Mouse (Mus musculus) kidney, postnatal 10 days (tissue): ENCODE data around the gene Aatf.
"Not testable (repeated sequence)": the region's sequence is repeated elsewhere in the genome, so short reads cannot be mapped to it uniquely, and the experiment has no call there.

Experiments
- DNase-seq: peaks from one replicate; pipeline ENCODE4 v3.0.0; 2021; ENCODE audit warnings: mixed read lengths

The Aatf gene

DNA sequence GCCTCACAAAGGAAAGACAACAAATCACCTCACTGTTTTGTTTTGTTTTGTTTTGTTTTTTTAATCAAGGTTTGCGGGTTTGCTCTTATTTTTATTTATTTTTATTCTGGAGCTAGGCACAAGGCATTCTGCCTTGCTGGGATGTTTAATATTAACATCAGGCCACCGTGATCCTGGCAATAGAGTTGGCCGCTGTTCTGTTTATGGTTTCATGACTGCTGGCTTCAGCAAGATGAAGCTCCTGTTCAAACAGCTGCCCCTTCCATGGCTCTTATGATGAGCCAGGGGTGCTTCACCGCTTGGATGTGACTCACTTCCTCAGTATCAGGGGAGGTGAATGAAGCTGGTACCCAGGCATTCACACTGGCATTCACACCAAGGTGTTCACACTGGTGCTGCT is 83.0 kb downstream of the Aatf start:
- no peak for DNase-seq

DNA sequence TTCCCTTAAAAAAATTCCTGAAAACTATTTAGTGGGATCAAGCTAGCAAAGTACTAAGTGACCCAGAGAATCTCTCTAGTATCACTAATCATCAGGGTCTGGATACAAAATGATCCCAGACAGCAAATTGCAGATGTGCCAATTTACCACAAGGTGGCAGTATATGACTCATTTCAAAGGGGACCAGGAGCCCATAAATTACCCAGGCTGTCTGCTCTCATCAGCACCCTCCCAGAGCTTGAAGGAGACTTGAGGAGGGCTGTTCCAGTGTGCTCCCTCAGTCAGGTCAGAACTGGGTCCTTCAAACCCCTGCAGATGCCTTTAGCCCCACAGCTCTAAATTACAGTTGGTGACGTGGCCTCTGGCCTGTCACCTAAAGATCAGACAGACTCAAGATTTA is 83.7 kb downstream of the Aatf start:
- DNase-seq = peak; percentile 57

GRCm38 (mm10) chr11:84426633-84426998 is 86.7 kb downstream of the Aatf start:
- no peak for DNase-seq

- DNase-seq = peak; percentile 25
Measured at GRCm38 (mm10) chr11:84425736-84426632, 87.3 kb downstream of the Aatf start.

- DNase-seq = no peak
Measured at GRCm38 (mm10) chr11:84420779-84421178, 92.5 kb downstream of the Aatf start.

GRCm38 (mm10) chr11:84413111-84413510 is 100.2 kb downstream of the Aatf start:
- no peak for DNase-seq

DNA sequence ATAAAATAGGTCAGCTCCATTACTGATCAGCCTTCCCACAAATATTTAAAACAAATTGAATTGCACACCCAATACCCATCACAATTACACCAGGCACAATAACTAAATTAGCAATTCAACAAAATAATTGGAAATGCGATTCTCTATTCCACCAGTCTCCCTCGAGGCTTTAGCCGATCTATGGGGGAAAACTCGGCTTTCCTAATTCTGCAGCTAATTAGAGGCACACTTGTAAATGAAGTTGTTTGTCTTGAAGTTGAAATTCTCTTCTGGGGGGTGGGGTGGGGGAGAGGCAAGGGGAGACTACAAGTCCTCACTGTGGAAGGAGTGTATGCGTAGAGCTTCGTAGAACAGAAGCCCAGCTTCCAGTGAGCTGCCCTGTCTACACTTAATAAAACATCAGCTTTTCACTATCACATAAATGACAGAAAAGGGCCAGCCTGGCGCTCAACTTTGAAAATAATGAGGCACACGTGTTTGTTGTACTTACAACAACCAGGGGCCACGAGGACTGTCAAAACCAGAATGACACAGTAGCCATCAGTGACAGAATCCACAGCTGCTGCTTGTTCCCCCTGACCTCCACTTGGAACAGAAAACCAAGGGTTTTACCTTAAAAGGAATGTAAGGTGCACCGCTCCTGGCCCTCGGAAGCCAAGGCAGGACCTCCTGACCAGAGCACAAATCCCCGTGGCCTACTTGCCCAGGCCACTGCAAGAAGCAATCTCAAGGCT is 101.0 kb downstream of the Aatf start:
- no peak for DNase-seq

DNA sequence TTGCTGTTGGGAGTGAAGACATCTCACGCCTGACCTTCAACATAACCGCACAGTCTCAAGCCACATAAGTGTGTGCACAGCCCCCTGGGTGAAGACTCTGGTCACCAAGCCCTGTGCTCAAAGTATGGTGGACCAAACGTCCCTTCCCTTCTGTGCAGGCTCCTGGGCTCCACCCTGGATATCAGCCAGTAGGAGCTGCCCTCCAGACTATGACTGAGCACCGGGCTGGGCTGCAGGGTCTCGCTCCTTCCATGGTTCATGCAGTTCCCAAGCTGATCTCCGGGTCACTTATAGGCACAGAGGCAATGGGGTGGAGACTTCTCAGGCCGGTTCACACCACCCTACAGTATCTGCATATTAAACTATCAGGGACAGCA is 101.7 kb downstream of the Aatf start:
- DNase-seq = no peak

- no peak for DNase-seq
Measured at GRCm38 (mm10) chr11:84410879-84411641, 102.3 kb downstream of the Aatf start.

DNA sequence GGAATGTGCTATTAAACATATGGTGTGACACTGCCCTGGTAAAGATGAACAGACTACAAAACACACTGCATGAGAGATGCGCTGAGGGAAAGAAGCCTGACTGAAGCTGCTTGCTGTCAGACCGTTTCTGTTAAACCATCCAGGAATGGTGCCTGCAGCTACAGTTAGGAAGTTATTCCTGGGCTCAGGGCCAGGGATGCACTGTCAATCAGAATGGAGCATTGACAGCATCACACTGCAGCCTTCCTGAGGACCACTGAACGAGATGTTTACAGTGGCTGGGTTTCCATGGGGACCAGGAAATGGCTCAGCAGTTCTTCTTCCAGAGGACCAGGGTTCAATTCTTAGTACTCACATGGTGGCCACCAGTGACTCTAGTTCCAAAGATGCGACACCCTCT is 102.9 kb downstream of the Aatf start:
- DNase-seq = no peak

GRCm38 (mm10) chr11:84406733-84407132 is 106.6 kb downstream of the Aatf start:
- no peak for DNase-seq

- peak; percentile 27 for DNase-seq
Measured at GRCm38 (mm10) chr11:84395010-84395409, 118.3 kb downstream of the Aatf start.

- DNase-seq = no peak
Measured at GRCm38 (mm10) chr11:84393571-84393970, 119.8 kb downstream of the Aatf start.

DNA sequence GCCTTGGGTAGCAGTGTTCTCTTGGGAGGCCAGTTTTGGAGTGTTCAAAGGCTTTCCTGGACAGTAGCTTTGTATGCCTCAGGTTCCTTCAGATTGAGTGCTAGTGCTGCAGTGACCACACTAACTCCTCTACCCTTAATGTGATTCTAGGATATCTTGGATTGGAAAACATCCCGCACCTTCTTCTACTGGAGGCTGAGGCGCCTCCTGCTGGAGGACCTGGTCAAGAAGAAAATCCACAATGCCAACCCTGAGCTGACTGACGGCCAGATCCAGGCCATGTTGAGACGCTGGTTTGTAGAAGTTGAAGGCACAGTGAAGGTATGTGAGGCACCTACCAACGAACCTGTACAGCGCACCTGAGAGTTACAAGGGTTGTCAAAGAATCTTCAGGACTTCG is 121.3 kb downstream of the Aatf start:
- not testable (repeated sequence) for DNase-seq

- DNase-seq = no peak
Measured at GRCm38 (mm10) chr11:84391126-84391525, 122.2 kb downstream of the Aatf start.

GRCm38 (mm10) chr11:84389332-84389731 is 124.0 kb downstream of the Aatf start:
- peak; percentile 15 for DNase-seq

DNA sequence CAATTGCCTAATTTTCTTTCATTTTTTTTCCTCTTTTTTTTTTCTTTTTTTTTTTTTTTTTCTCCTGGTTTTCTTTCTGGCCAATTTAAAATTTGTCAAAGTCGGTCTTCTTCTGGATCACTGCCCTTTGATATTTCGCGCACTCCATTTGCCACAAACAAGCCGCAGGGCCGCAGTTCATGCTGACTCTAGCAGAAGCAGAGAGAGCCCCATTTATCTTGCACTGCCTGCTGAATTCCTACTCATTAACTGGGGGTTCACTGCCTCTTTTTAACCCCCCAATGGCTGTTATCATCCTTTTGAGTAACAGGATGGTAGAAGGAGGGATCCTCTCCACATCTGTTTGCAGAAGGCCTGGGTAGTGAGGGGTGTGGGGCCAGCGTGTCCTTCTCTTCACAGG is 129.4 kb downstream of the Aatf start:
- DNase-seq = no peak

DNA sequence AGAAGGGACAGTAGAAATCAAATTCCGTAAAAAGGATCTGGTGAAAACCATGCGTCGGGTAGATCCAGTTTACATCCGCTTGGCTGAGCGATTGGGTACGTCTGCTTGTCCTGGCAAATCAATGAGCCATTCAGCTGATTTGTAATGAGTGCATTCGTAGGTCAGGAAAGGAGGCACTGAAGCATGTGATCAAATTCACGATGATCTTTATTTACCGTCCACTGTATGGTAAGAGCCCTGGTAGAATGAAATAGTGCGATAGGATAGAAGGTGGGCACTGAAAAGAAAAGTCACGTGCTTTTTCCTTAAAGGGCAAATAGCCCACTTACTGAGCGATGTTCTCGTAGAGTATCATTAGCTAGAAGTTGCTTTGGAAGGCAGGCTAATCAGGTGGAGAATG is 130.9 kb downstream of the Aatf start:
- no peak for DNase-seq

- DNase-seq = no peak
Measured at GRCm38 (mm10) chr11:84376510-84377365, 136.6 kb downstream of the Aatf start.

GRCm38 (mm10) chr11:84375951-84376496 is 137.3 kb downstream of the Aatf start:
- DNase-seq = no peak

- DNase-seq = no peak
Measured at GRCm38 (mm10) chr11:84373122-84373521, 140.2 kb downstream of the Aatf start.
